In the genomic region with DNA sequence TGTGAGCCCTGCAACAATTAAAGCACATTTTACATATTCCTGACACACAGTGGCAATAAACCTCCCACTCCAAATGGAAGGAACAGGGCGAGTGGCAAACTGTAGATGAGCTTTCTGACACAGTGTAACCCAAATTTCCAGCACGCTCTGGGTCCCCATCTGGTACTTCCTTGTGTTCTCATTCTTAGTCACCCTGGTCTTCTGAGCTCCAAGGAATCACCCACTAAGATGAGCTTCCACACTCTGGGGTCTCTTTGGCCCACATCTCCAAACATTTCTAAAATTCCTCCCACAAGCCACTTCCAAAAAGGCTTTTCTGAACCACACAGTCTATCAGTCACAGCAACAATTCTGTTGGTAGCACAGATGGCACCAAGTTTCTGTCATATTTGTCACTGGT, we compare ENCODE assay signal across 17 mouse cellular contexts. TPM values are rescaled to one million over a fixed set of nuclear protein-coding genes. Genes with fewer than 3 reads are reported as not detected.
DNase-seq lines count a peak whose midpoint lies in the region; ATAC-seq lines count a peak whose summit lies in the region.
"Had no signal": no experiment of that assay in that cellular context is flagged by ENCODE, and none has a peak within 500 bp of the region (broad histone marks: within the 10 kb centered on the region; RNA-seq: fewer than 3 reads in every experiment).

No protein-coding gene starts in this region.

- no peaks in the 10 kb centered on the region for H3K27me3 ChIP-seq in heart, embryonic 11.5 days (ENCODE audit: control insufficient read depth, insufficient read depth, low read length)
- H3K27me3 ChIP-seq: hindbrain, embryonic 13.5 days; limb, embryonic 12.5 days; megakaryocyte, embryonic 14.5 days; neural tube, embryonic 12.5 days had no signal

- 85% methylated on average over 2 of the region's 2 CpGs for WGBS in heart, embryonic 11.5 days (ENCODE audit: insufficient replicate concordance)

- no peaks in the 10 kb centered on the region for H3K9me3 ChIP-seq in heart, embryonic 11.5 days (replicated peaks; ENCODE audit: control insufficient read depth, low read length)
- H3K9me3 ChIP-seq: hindbrain, embryonic 13.5 days; limb, embryonic 12.5 days; megakaryocyte, embryonic 14.5 days; neural tube, embryonic 12.5 days had no signal

- no peak for ATAC-seq in heart, embryonic 11.5 days (replicated peaks; ENCODE audit: insufficient number of reproducible peaks, low FRiP score, low TSS enrichment)
- ATAC-seq: intestine, embryonic 16.5 days; lung, postnatal 0 days had no signal

- no peak overlapping the region for H3K27ac ChIP-seq in heart, embryonic 11.5 days (ENCODE audit: low read depth, low read length)
- H3K27ac ChIP-seq: hindbrain, embryonic 13.5 days; limb, embryonic 12.5 days; liver, embryonic 14.5 days; neural tube, embryonic 12.5 days had no signal

- H3K4me3 ChIP-seq in heart, embryonic 11.5 days (ENCODE audit: low read depth, low read length), result no peak overlapping the region
- H3K4me3 ChIP-seq: hindbrain, embryonic 13.5 days; limb, embryonic 12.5 days; megakaryocyte, embryonic 14.5 days; neural tube, embryonic 12.5 days had no signal

- no peak overlapping the region for H3K4me2 ChIP-seq in heart, embryonic 11.5 days
- H3K4me2 ChIP-seq: hindbrain, embryonic 13.5 days; limb, embryonic 12.5 days; neural tube, embryonic 12.5 days had no signal

- peak; percentile 57 for DNase-seq in layer of hippocampus, adult 11-12 months (ENCODE audit: low spot score)
- no peak for DNase-seq in layer of hippocampus, postnatal 25 days (ENCODE audit: extremely low spot score in 1 of 2, low spot score in 1 of 2)
- peak; percentile 82 to 87 for DNase-seq in frontal cortex, adult 2 months (ENCODE audit: extremely low spot score in 1 of 2, low spot score in 1 of 2)
- peak; percentile 46 to 70 for DNase-seq in layer of hippocampus, postnatal 14 days (ENCODE audit: low spot score in 2 of 2)
- peak; percentile 50 for DNase-seq in right cerebral cortex, postnatal 25 days
- DNase-seq in cerebellum, adult 18-20 months, result no peak
- DNase-seq in embryo, embryonic 11 days, result no peak
- DNase-seq: cerebellum, adult 11 months; thymus, postnatal 36 days had no signal

- H3K36me3 ChIP-seq in heart, embryonic 11.5 days (ENCODE audit: control insufficient read depth, insufficient read depth, low read length), result 0 out of 2 replicates have a peak, but pooled peaks cover 3% of the 10 kb centered on the region

- H3K4me1 ChIP-seq in heart, embryonic 11.5 days (ENCODE audit: control insufficient read depth, insufficient read depth, low read length), result no peaks in the 10 kb centered on the region
- H3K4me1 ChIP-seq: hindbrain, embryonic 13.5 days; limb, embryonic 12.5 days; neural tube, embryonic 12.5 days had no signal

- no peak overlapping the region for H3K9ac ChIP-seq in heart, embryonic 11.5 days (ENCODE audit: low read depth, low read length)
- H3K9ac ChIP-seq: hindbrain, embryonic 13.5 days; limb, embryonic 12.5 days; liver, embryonic 14.5 days; neural tube, embryonic 12.5 days had no signal

RNA-seq across cellular contexts. Expression of gene Pofut2, which starts 56.7 kb away (rescaled TPM):
- 10 to 100 TPM; 29.9 to 31.9 TPM for total RNA-seq in layer of hippocampus, postnatal 25 days (2021)
- 30.3 and 32.8 TPM in 2 replicates for polyA plus RNA-seq in frontal cortex, adult 2 months (2012; rRNA removed)
- total RNA-seq in layer of hippocampus, postnatal 14 days (2021), result 10 to 100 TPM; 32.2 to 36.7 TPM
- polyA plus RNA-seq in heart, embryonic 11.5 days (2014; fragmentation: Nextera tagmentation; extraction: Ambion mirVana), result 118 and 133 TPM in 2 replicates

Comparison
In these comparisons a context has a peak if more than half of its experiments do, and no peak if none do; other contexts are left out.
1. DNase-seq: peak in layer of hippocampus, adult 11-12 months (single experiment), frontal cortex, adult 2 months (2 of 2), layer of hippocampus, postnatal 14 days (2 of 2) and right cerebral cortex, postnatal 25 days (single experiment); none in layer of hippocampus, postnatal 25 days (0 of 2), cerebellum, adult 18-20 months (0 of 2) and embryo, embryonic 11 days (single experiment).